Mouse (Mus musculus) T-cell, adult 2 months (primary cell): ENCODE results near the gene Ncdn.

Source experiments
- DNase-seq: peaks from one replicate; pipeline ENCODE4 v3.0.0; 2022; ENCODE audit warnings: low spot score

Gene Ncdn

GRCm38 (mm10) chr4:126753268-126754230 lies at the start of gene Ncdn, which contains the start of gene AU040320:
Gene Ncdn (minus strand): TSS chr4:126753438.
Gene AU040320 (plus strand): TSS chr4:126753544.
- peak; percentile 96 for DNase-seq

- no peak for DNase-seq
Observed at GRCm38 (mm10) chr4:126802174-126802573, 48.9 kb upstream of the Ncdn start.

DNA sequence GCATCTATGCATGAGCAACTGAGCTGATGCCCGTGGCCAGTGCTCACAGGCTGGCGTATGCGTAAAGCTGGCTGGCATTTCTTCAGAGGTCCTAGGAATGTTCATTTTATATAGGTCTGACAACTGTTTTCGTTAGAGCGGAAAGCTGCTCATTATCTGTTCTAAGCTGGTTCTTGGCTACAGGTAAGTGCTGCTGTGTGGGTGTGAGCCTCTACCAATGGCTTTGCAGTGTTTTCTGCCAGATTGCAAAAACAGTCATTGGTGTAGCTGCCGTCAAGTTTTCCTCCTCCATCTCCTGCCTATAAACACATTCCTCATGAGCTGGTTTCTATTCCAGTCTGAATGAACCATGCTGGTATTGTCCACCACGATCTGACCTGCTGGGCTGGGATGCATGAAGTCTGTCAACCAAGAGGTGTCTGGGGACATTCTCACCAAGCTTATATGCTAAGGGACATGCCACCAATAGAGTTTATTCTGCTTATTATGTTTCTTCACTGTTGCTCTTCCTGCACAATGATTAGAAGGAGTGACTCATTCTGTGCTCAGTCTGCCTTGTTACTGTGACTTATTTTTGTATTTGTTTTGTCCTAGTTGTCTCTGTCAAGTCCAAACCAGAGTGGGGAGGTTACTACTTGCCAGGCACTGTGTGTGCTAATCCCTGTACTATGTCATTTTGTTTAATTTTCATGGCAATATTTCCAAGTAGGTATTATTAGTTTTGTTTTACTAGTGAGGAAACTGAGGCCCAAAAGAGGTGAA lies 39.3 kb upstream of the Ncdn start:
- DNase-seq = no peak

DNA sequence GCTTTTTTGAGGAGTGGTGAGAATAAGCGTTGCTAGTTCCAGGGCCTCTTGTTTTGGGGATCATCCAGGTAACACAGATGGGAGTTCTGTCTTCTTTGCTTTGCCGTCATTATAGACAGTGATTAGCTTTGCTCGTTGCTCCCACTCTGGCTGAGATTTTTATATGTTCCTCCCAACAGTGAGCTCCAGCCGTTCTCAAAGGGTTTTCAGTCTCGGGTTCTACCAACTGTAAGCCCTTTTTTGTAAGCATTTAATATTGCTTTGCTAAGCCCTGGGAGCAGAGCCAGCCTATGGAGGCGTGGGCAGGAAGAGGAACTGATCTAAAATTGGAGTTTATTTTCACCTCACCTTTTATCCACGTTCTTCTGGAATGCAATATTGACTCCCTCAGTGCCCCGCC lies 29.8 kb upstream of the Ncdn start:
- DNase-seq = no peak

DNA sequence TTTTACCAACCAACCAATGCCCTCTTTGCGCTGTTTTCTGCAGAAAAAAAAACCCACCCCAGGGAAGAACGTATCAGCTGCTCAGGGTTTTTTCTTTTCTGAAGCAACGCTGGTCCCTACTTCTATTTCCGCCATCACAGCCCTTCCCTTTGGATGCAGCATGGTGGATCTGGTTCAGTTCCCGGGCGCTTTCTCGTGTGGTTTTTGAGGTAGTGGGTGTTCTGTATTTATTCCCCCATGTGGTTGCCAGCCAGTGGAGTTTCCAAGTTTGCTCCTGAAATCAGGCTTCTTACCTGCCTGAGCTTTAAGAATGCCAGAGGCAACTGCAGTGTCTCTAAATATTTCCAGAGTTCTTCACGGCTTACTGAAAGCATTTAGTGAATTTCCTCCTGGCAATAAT lies 29.3 kb upstream of the Ncdn start:
- DNase-seq = no peak

GRCm38 (mm10) chr4:126781871-126782270 lies 28.6 kb upstream of the Ncdn start:
- DNase-seq = no peak

- DNase-seq = no peak
Observed at GRCm38 (mm10) chr4:126779826-126780775, 26.9 kb upstream of the Ncdn start.

- DNase-seq = no peak
Observed at GRCm38 (mm10) chr4:126779148-126779581, 25.9 kb upstream of the Ncdn start.

GRCm38 (mm10) chr4:126775182-126775581 lies 21.9 kb upstream of the Ncdn start:
- no peak for DNase-seq

DNA sequence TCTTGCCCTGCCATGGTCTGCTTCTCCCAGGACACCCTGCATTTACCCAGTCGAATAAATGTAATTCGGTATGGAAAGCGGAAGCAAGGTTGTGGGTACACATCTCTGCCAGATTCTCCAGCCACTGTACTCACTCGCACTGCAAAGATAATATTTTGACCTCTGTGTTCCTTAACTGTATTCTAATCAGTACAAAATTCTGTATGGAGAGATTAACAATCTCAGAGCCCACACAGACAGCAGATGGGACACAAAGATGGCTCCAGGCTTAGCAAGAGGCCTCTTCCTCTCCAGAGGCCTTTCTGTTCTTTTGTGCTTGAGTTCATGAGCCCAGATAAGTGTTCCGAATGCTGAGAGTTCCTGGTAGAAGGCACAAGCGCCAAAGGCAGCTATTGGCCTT lies 20.6 kb upstream of the Ncdn start:
- no peak for DNase-seq

DNA sequence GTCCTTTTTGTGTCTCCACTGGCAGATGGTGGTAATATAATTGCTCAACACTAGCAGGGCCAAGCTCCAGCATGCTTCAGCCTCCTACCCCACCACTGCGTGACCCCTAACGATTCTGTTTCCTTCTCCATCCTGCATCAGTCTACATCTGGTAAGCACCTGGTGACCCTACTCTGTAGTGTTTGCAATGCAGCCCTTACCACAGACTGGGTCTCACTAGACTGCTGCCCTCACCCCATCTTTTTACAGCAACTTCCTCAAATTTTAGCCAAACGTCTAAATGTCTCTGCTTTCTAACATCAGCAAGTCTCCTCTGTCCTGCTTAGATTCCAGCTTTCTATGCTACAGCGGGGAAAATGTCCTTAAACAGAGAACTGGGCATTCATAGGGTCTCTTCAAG lies 17.6 kb upstream of the Ncdn start:
- DNase-seq = no peak

DNA sequence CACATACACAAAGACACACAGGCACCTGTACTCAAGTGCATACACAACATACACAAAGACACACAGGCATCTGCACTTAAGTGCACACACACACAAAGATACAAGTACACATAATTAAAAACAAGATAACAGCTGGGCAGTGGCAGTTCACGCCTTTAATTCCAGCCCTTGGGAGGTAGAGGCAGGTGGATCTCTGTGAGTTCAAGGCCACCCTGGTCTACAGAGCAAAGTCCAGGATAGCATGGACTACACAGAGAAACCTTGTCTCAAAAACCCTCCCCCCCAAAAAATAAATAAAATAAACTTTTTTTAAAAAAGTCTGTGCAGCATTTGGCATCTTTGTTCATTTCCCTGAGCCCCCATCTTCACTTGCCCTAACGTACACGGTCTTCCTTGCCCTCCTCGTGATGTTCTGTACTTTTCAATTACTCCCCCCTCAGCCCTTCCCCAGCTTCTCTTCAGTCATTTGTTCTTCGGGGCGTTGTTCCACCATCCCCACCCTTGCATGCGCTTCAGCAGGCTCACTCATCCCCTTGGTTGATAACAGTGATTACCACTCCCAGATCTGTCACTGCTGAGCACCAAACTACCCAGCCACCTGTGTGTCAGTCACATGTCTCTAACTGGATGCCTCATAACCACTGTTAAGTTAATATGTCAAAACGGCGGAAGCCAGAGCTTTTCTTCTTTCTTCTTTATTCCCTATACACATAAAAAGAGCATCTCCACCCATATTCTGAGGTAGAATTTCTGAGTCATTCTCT lies 16.7 kb upstream of the Ncdn start:
- DNase-seq = no peak

GRCm38 (mm10) chr4:126763483-126763882 lies 10.2 kb upstream of the Ncdn start:
- DNase-seq = no peak

- DNase-seq = no peak
Observed at GRCm38 (mm10) chr4:126762586-126763359, 9.5 kb upstream of the Ncdn start.

GRCm38 (mm10) chr4:126759435-126759834 lies 6.2 kb upstream of the Ncdn start:
- DNase-seq = no peak

GRCm38 (mm10) chr4:126758299-126758698 lies 5.1 kb upstream of the Ncdn start:
- no peak for DNase-seq

DNA sequence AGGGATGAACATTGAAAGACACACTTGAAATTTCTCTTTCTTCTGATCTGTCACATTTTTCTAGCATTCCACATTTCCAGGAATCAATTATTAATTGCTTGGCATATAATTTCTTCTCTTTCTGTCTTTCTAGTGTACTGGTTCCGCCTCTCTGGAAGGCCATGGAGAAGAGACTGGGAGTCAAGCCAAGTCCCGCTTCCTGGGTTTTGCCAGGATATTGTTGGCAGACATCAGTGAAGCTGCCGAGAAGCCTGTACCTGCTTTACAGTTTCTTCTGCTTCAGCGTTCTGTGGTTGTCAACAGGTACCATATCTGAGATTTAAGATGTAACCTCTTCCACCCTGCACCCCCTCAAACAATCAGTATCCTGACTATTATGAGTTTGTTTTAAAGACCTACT lies 3.5 kb upstream of the Ncdn start:
- no peak for DNase-seq

DNA sequence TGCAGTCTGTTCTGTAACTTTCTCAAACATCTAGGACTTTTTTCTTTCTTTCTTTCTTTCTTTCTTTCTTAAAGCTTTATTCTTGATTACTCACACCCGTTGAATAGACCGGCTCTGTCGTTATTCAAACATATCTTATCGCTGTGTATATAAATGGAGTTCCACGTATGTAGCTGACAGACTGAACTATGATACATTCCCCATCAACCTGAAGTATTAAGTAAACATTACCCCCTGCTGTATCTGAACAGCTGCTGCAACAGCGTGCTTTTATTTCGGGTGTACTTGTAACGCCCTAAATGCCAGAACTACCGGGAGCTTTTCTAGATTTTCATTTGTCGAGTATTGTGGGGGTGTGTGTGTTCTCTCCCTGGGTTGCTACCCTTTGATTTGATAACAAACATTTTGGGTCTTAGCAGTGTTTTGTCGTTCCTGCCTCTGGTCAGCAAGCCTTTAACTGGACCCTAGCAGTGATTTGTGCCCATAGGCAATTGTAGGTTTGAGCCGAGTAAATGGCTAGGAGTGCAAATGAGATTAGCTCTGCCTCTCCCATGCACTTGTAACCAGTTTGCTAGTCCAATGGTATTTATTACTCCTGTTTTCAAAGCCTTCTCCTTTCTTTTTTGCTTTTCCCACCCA lies 1.6 kb upstream of the Ncdn start:
- no peak for DNase-seq

DNA sequence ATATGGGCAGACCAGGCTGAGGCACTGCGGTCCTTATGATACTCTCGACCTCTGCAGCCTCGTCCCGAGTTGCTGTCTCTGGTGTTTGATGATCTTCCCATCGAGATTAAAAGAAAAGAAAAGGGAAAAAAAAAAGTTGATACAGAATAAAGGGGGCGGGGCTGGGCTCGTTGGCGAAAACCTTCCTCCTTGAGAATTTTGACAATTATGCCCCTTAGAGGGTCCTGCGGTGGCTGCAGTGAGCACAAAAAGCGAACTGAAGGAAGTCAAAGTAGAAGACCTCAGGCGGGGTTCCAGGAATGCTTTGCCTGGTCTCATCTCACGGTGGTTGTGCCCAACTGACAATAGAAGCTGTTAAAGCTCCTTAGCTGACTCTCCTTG lies 983 bp upstream of the Ncdn start:
- no peak for DNase-seq

DNA sequence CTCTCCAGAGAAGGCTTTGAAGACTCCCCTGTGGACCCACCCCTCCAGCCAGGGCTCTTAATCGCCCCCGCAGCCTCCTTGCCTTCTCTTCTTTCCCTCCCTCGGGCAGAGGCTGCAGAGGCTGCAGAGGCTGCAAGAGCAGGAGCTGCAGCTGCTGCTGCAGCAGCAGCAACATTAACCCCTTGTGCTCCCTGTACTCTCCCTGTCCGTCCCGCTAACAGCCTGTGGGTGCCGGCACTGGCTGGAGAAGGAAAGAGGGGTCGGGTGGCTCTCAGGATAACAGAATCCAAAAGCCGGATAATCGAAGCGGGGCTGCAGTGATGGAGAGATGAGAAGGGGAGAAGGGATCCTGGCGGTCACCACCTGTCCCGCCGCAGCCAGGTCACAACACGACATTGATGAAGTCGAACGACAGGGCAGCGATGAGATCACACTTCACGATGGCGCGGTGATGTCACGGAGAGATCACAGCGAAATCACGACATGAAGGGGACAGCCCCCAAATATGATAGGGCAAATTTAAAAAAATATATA lies 563 bp downstream of the Ncdn start:
- no peak for DNase-seq
